Mouse (Mus musculus) cerebellum, adult 2 months (tissue): ENCODE measurements at regions not wholly inside any gene's neighbourhood (a gene's known extent, or its start where the extent isn't known, plus 50 kb on each side); places are given as distances from the start of the nearest gene placed in this dataset.

Experiments
- CTCF ChIP-seq: fragments of 200-500 bp; IDR thresholded peaks from 2 replicates; pipeline ENCODE4 v1.5.1; 2011; ENCODE audit warnings: low read depth, mild to moderate bottlenecking, control low read depth, low read length, moderate library complexity, borderline replicate concordance; ENCODE audit not compliant: insufficient read depth
- POLR2A ChIP-seq: fragments of 200-500 bp; IDR thresholded peaks from 2 replicates; pipeline ENCODE4 v1.6.1; 2011; ENCODE audit warnings: low read length, control low read depth, borderline replicate concordance; ENCODE audit not compliant: insufficient read depth

- TF ChIP-seq POLR2A = no peak
- TF ChIP-seq CTCF = no peak
Measured at GRCm38 (mm10) chr7:113688231-113688669, 77.5 kb upstream of the Spon1 start.
